Mouse (Mus musculus): Measurements from ENCODE around the gene Slc6a18.
A peak's percentile ranks its signal among the peaks of the same experiment; 100 is the strongest.

The Slc6a18 gene

GRCm38 (mm10) chr13:73677853-73678252 lies at the start of gene Slc6a18:
Gene Slc6a18, minus strand, starts transcription at chr13:73678023.
- DNase-seq (ENCODE audit: low read depth, low spot score): no peak

GRCm38 (mm10) chr13:73725315-73725714 lies 47.5 kb upstream of the Slc6a18 start:
- peak; percentile 78 for DNase-seq (ENCODE audit: low read depth, low spot score)

GRCm38 (mm10) chr13:73723081-73723668 lies 45.4 kb upstream of the Slc6a18 start:
- DNase-seq (ENCODE audit: low read depth, low spot score): peak; percentile 71

GRCm38 (mm10) chr13:73720241-73720640 lies 42.4 kb upstream of the Slc6a18 start:
- DNase-seq (ENCODE audit: low read depth, low spot score): no peak

- DNase-seq (ENCODE audit: low read depth, low spot score): peak; percentile 92
Measured at GRCm38 (mm10) chr13:73718225-73718624, 40.4 kb upstream of the Slc6a18 start.

- peak; percentile 70 for DNase-seq (ENCODE audit: low read depth, low spot score)
Measured at GRCm38 (mm10) chr13:73714020-73714419, 36.2 kb upstream of the Slc6a18 start.

GRCm38 (mm10) chr13:73713204-73713603 lies 35.4 kb upstream of the Slc6a18 start:
- DNase-seq (ENCODE audit: low read depth, low spot score): no peak

- DNase-seq (ENCODE audit: low read depth, low spot score): no peak
Measured at GRCm38 (mm10) chr13:73712228-73712627, 34.4 kb upstream of the Slc6a18 start.

GRCm38 (mm10) chr13:73711803-73712202 lies 34.0 kb upstream of the Slc6a18 start:
- no peak for DNase-seq (ENCODE audit: low read depth, low spot score)

- DNase-seq (ENCODE audit: low read depth, low spot score): no peak
Measured at GRCm38 (mm10) chr13:73711221-73711620, 33.4 kb upstream of the Slc6a18 start.

- DNase-seq (ENCODE audit: low read depth, low spot score): no peak
Measured at GRCm38 (mm10) chr13:73709491-73709890, 31.7 kb upstream of the Slc6a18 start.

- no peak for DNase-seq (ENCODE audit: low read depth, low spot score)
Measured at GRCm38 (mm10) chr13:73704694-73705325, 27.0 kb upstream of the Slc6a18 start, which contains the start of gene Slc6a19. Gene Slc6a19, minus strand, starts transcription at chr13:73704865.

GRCm38 (mm10) chr13:73703486-73703885 lies 25.7 kb upstream of the Slc6a18 start:
- DNase-seq (ENCODE audit: low read depth, low spot score): peak; percentile 54

- DNase-seq (ENCODE audit: low read depth, low spot score): peak; percentile 80
Measured at GRCm38 (mm10) chr13:73702776-73703175, 25.0 kb upstream of the Slc6a18 start.

GRCm38 (mm10) chr13:73701161-73701883 lies 23.5 kb upstream of the Slc6a18 start:
- DNase-seq (ENCODE audit: low read depth, low spot score): no peak

GRCm38 (mm10) chr13:73700554-73700953 lies 22.7 kb upstream of the Slc6a18 start:
- DNase-seq (ENCODE audit: low read depth, low spot score): no peak

GRCm38 (mm10) chr13:73699714-73700113 lies 21.9 kb upstream of the Slc6a18 start:
- no peak for DNase-seq (ENCODE audit: low read depth, low spot score)

- DNase-seq (ENCODE audit: low read depth, low spot score): no peak
Measured at GRCm38 (mm10) chr13:73696529-73696928, 18.7 kb upstream of the Slc6a18 start.

- no peak for DNase-seq (ENCODE audit: low read depth, low spot score)
Measured at GRCm38 (mm10) chr13:73694972-73695371, 17.1 kb upstream of the Slc6a18 start.

GRCm38 (mm10) chr13:73693333-73693732 lies 15.5 kb upstream of the Slc6a18 start:
- no peak for DNase-seq (ENCODE audit: low read depth, low spot score)

- peak; percentile 85 for DNase-seq (ENCODE audit: low read depth, low spot score)
Measured at GRCm38 (mm10) chr13:73692249-73692868, 14.5 kb upstream of the Slc6a18 start.

GRCm38 (mm10) chr13:73688934-73689333 lies 11.1 kb upstream of the Slc6a18 start:
- no peak for DNase-seq (ENCODE audit: low read depth, low spot score)

All from CD4-positive, CD25-positive, alpha-beta regulatory T cell, adult 2 months (primary cell).